Mouse (Mus musculus) myocyte (in vitro differentiated cells): ENCODE results near the gene Tex2.

ENCODE experiments used
- CEBPB ChIP-seq: IDR thresholded peaks from 2 replicates; pipeline ENCODE4 v1.6.1; 2011; ENCODE audit warnings: mild to moderate bottlenecking, moderate library complexity; ENCODE audit not compliant: poor library complexity, insufficient read depth, severe bottlenecking
- E2F4 ChIP-seq: IDR thresholded peaks from one replicate; pipeline ENCODE4 v1.6.1; 2011; ENCODE audit warnings: mild to moderate bottlenecking, control low read depth, moderate library complexity; ENCODE audit not compliant: insufficient read depth
- MAX ChIP-seq: IDR thresholded peaks from one replicate; pipeline ENCODE4 v1.6.1; 2011; ENCODE audit warnings: low read depth, mild to moderate bottlenecking, control low read depth
- MYOD1 ChIP-seq, 3 experiments: IDR thresholded peaks; one replicate each; pipeline ENCODE4 v1.6.1; 2011; ENCODE audit warnings: control low read depth in 2 of 3, low read depth in 2 of 3, mild to moderate bottlenecking in 2 of 3, moderate library complexity in 1 of 3; ENCODE audit not compliant: insufficient read length in 2 of 3, control insufficient read depth in 1 of 3
- MYOG ChIP-seq, 3 experiments: IDR thresholded peaks; one replicate each; pipeline ENCODE4 v1.6.1; 2011; ENCODE audit warnings: control low read depth in 2 of 3, low read depth in 2 of 3, mild to moderate bottlenecking in 2 of 3; ENCODE audit not compliant: insufficient read length in 2 of 3, control insufficient read depth in 1 of 3, insufficient read depth in 1 of 3
- POLR2A ChIP-seq: IDR thresholded peaks from one replicate; pipeline ENCODE4 v1.6.1; 2011; ENCODE audit warnings: low read depth, mild to moderate bottlenecking, control low read depth, moderate library complexity; ENCODE audit not compliant: insufficient read length
- POLR2AphosphoS2 ChIP-seq: IDR thresholded peaks from one replicate; pipeline ENCODE4 v1.6.1; 2011; ENCODE audit warnings: low read depth, control low read depth; ENCODE audit not compliant: insufficient read length
- REST ChIP-seq: IDR thresholded peaks from one replicate; pipeline ENCODE4 v1.6.1; 2011; ENCODE audit warnings: mild to moderate bottlenecking, control low read depth, moderate library complexity; ENCODE audit not compliant: insufficient read depth, insufficient read length
- TCF12 ChIP-seq: IDR thresholded peaks from one replicate; pipeline ENCODE4 v1.6.1; 2011; ENCODE audit warnings: mild to moderate bottlenecking, control low read depth; ENCODE audit not compliant: poor library complexity, insufficient read depth, severe bottlenecking
- TCF3 ChIP-seq: IDR thresholded peaks from one replicate; pipeline ENCODE4 v1.6.1; 2011; ENCODE audit warnings: low read depth, control low read depth; ENCODE audit not compliant: insufficient read length
- USF1 ChIP-seq: IDR thresholded peaks from one replicate; pipeline ENCODE4 v1.6.1; 2011; ENCODE audit warnings: low read depth, mild to moderate bottlenecking, control low read depth, moderate library complexity

- TF ChIP-seq POLR2A, result no peak
- no peak for TF ChIP-seq MYOG (IDR thresholded peaks at IDR 0.05; ENCODE audit: control insufficient read depth in 1 of 3, insufficient read depth in 1 of 3, insufficient read length in 2 of 3, low read depth in 2 of 3)
- no peak for TF ChIP-seq MAX
- no peak for TF ChIP-seq MYOD1 (IDR thresholded peaks at IDR 0.05; ENCODE audit: control insufficient read depth in 1 of 3, insufficient read length in 2 of 3, low read depth in 2 of 3)
- TF ChIP-seq TCF12, result no peak
- no peak for TF ChIP-seq USF1
- no peak for TF ChIP-seq POLR2AphosphoS2
- TF ChIP-seq REST, result no peak
- TF ChIP-seq TCF3, result no peak
- no peak for TF ChIP-seq E2F4
- TF ChIP-seq CEBPB, result no peak
These were observed 28.4 kb upstream of the Tex2 start for GRCm38 (mm10) chr11:106641580-106641979.
